Mouse (Mus musculus) right cerebral cortex, postnatal 36 days (tissue): ENCODE results near the gene Pianp.

Experiments
- DNase-seq, 2 experiments: peaks; one replicate each; pipeline ENCODE4 v3.0.0; 2022; ENCODE audit warnings: low spot score in 2 of 2, mixed read lengths in 1 of 2

Gene Pianp

GRCm38 (mm10) chr6:124996551-124997501, at the start of gene Pianp:
Gene Pianp (plus strand): TSS chr6:124996694.
- DNase-seq, result peak; percentile 72

- no peak for DNase-seq
These were observed 42.3 kb upstream of the Pianp start for GRCm38 (mm10) chr6:124953991-124954715.

- no peak for DNase-seq
These were observed 41.3 kb upstream of the Pianp start for GRCm38 (mm10) chr6:124955212-124955611.

- DNase-seq, result no peak
These were observed 38.4 kb upstream of the Pianp start for GRCm38 (mm10) chr6:124958127-124958526.

GRCm38 (mm10) chr6:124959960-124960359, 36.5 kb upstream of the Pianp start:
- DNase-seq, result no peak

- DNase-seq, result no peak
These were observed 35.5 kb upstream of the Pianp start for GRCm38 (mm10) chr6:124961021-124961420.

- no peak for DNase-seq
These were observed 31.9 kb upstream of the Pianp start for GRCm38 (mm10) chr6:124964638-124965037.

- DNase-seq, result peak; percentile 89 to 92
These were observed 31.3 kb upstream of the Pianp start, which contains the start of gene Cops7a for GRCm38 (mm10) chr6:124965088-124965719. Gene Cops7a (minus strand): TSS chr6:124965538.

- DNase-seq, result no peak
These were observed 30.7 kb upstream of the Pianp start for GRCm38 (mm10) chr6:124965747-124966146.

- no peak for DNase-seq
These were observed 29.9 kb upstream of the Pianp start for GRCm38 (mm10) chr6:124966466-124967118.

GRCm38 (mm10) chr6:124967766-124968165, 28.7 kb upstream of the Pianp start:
- DNase-seq, result no peak

GRCm38 (mm10) chr6:124992241-124992640, 4.3 kb upstream of the Pianp start:
- DNase-seq, result no peak

- DNase-seq, result no peak
These were observed 3.1 kb upstream of the Pianp start for GRCm38 (mm10) chr6:124993365-124993764.

- no peak for DNase-seq
These were observed 2.6 kb upstream of the Pianp start for GRCm38 (mm10) chr6:124993876-124994275.

- DNase-seq, result no peak
These were observed 1.2 kb upstream of the Pianp start for GRCm38 (mm10) chr6:124995246-124995645.

- no peak for DNase-seq
These were observed 577 bp upstream of the Pianp start for GRCm38 (mm10) chr6:124995831-124996403.

- peak in 1 of 2 experiments; percentile 72 for DNase-seq
These were observed 1.6 kb downstream of the Pianp start for GRCm38 (mm10) chr6:124998066-124998465.

GRCm38 (mm10) chr6:124999091-124999490, 2.6 kb downstream of the Pianp start:
- no peak for DNase-seq

- DNase-seq, result no peak
These were observed 3.1 kb downstream of the Pianp start for GRCm38 (mm10) chr6:124999546-124999945.

- DNase-seq, result no peak
These were observed 7.2 kb downstream of the Pianp start for GRCm38 (mm10) chr6:125003706-125004105.

- peak in 1 of 2 experiments; percentile 42 for DNase-seq
These were observed 8.6 kb downstream of the Pianp start for GRCm38 (mm10) chr6:125005086-125005485.
